Mouse (Mus musculus): ENCODE data around the gene Slc25a28. TPM values are rescaled to one million over a fixed set of nuclear protein-coding genes. Genes with fewer than 3 reads are reported as not detected.

Slc25a28 gene
- total RNA-seq, 2 experiments from 2014 or later = 35.2 to 47.5 TPM

Other genes with a start within 250 kb of the Slc25a28 start
- 0.27 and 2.5 TPM in 2 replicates for gene Cnnm1, start 234.4 kb downstream of the Slc25a28 start, total RNA-seq (2014; fragmentation: Nextera tagmentation)
- 0.33 TPM in 1 of 2 replicates, not detected in the other for gene Cnnm1, start 234.4 kb downstream of the Slc25a28 start, total RNA-seq (2017)
- 24.4 and 26.2 TPM in 2 replicates for gene Got1, start 150.3 kb downstream of the Slc25a28 start, total RNA-seq (2014; fragmentation: Nextera tagmentation)
- 15.8 and 18.5 TPM in 2 replicates for gene Got1, start 150.3 kb downstream of the Slc25a28 start, total RNA-seq (2017)
- not detected in 2 replicates for gene Nkx2-3, start 62.6 kb downstream of the Slc25a28 start, total RNA-seq (2014; fragmentation: Nextera tagmentation)
- not detected in 2 replicates for gene Nkx2-3, start 62.6 kb downstream of the Slc25a28 start, total RNA-seq (2017)
- gene Entpd7, start 14.8 kb upstream of the Slc25a28 start, total RNA-seq (2014; fragmentation: Nextera tagmentation) = 6.2 and 10.0 TPM in 2 replicates
- gene Entpd7, start 14.8 kb upstream of the Slc25a28 start, total RNA-seq (2017) = 1.4 and 2.3 TPM in 2 replicates
- 18.4 and 21.1 TPM in 2 replicates for gene Cutc, start 78.1 kb upstream of the Slc25a28 start, total RNA-seq (2014; fragmentation: Nextera tagmentation)
- gene Cutc, start 78.1 kb upstream of the Slc25a28 start, total RNA-seq (2017) = 22.8 and 34.1 TPM in 2 replicates
- gene Cox15, start 78.1 kb upstream of the Slc25a28 start, total RNA-seq (2014; fragmentation: Nextera tagmentation) = 21.7 and 34.5 TPM in 2 replicates
- gene Cox15, start 78.1 kb upstream of the Slc25a28 start, total RNA-seq (2017) = 17.0 and 17.8 TPM in 2 replicates
- 0.17 TPM in 1 of 2 replicates, not detected in the other for gene Abcc2, start 107.3 kb upstream of the Slc25a28 start, total RNA-seq (2014; fragmentation: Nextera tagmentation)
- not detected in 2 replicates for gene Abcc2, start 107.3 kb upstream of the Slc25a28 start, total RNA-seq (2017)